Mouse (Mus musculus): ENCODE data around the gene Mrps21. TPM values are rescaled to one million over a fixed set of nuclear protein-coding genes. Genes with fewer than 3 reads are reported as not detected.
A peak's percentile ranks its signal among the peaks of the same experiment; 100 is the strongest.

The Mrps21 gene
- polyA plus RNA-seq, 1 experiment from 2014 or later = 348 TPM

DNA sequence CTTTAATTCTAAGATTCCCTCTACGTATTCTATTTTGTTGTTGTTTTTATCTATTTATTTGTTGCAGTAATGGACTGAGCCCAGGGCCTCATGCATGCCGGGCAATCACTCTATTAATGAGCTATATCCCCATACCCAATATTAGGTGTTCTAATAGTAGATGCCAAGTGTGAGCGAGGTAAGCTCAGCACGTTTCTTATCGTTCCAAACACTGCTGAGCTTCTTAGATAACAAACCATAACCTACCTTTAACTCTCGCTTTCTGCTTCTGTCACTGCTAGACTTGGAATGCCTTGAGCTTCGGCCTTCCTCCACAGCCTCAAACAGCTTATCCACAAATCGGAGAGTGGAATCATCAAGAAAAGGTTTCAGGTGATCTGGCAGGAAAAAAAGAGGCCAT is 20.0 kb downstream of the Mrps21 start:
- no peak overlapping the region for H3K27ac ChIP-seq (ENCODE audit: low read depth, low read length)
- H3K36me3 ChIP-seq (ENCODE audit: control insufficient read depth, insufficient read depth, low read length) = peaks cover 25% of the 10 kb centered on the region
- H3K4me1 ChIP-seq (ENCODE audit: control insufficient read depth, insufficient read depth, low read length) = peaks cover 7% of the 10 kb centered on the region; the same call in 1 of the 2 replicates
- DNase-seq (ENCODE audit: low spot score) = no peak
- 97% methylated on average over 8 of the region's 8 CpGs for WGBS
- no peak for ATAC-seq (ENCODE audit: insufficient read depth, low FRiP score, low TSS enrichment)
- H3K9ac ChIP-seq (ENCODE audit: low read length) = no peak overlapping the region
- H3K9me3 ChIP-seq (ENCODE audit: control insufficient read depth, low read length) = no peaks in the 10 kb centered on the region
- H3K27me3 ChIP-seq (ENCODE audit: control insufficient read depth, insufficient read depth, low read length) = no peaks in the 10 kb centered on the region
- H3K4me2 ChIP-seq (ENCODE audit: low read depth) = no peak overlapping the region
- no peak overlapping the region for H3K4me3 ChIP-seq (ENCODE audit: low read depth, low read length)

DNA sequence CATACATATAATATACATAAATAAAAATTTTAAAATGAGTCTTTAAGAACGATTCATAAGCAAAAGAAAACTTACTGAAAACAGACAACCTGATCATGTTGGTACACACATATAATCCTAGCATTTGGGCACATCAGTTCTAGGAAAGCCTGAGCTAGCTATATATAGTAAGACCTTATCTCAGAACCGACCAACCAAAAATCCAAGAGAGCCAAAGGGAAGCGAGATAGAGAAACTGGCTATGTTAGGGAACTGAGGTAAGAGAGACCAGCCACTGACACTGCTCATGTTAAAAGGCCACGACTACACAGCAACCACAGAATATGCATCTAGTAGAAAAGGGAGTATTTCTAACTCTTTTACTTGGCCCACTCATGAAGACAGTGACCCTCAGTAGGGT is 20.7 kb downstream of the Mrps21 start:
- Histone ChIP-seq H3K27ac (ENCODE audit: low read depth, low read length) (no peak overlapping the region), H3K4me1 (ENCODE audit: control insufficient read depth, insufficient read depth, low read length) (peaks cover 5% of the 10 kb centered on the region; the same call in 1 of the 2 replicates), H3K36me3 (ENCODE audit: control insufficient read depth, insufficient read depth, low read length) (peaks cover 31% of the 10 kb centered on the region), H3K4me3 (ENCODE audit: low read depth, low read length) (no peak overlapping the region), H3K9me3 (ENCODE audit: control insufficient read depth, low read length) (no peaks in the 10 kb centered on the region), H3K9ac (ENCODE audit: low read length) (no peak overlapping the region), H3K27me3 (ENCODE audit: control insufficient read depth, insufficient read depth, low read length) (no peaks in the 10 kb centered on the region), H3K4me2 (ENCODE audit: low read depth) (no peak overlapping the region)
- DNase-seq (ENCODE audit: low spot score) (no peak), ATAC-seq (ENCODE audit: insufficient read depth, low FRiP score, low TSS enrichment) (no peak)
- 88% methylated on average over 4 of the region's 4 CpGs for WGBS

DNA sequence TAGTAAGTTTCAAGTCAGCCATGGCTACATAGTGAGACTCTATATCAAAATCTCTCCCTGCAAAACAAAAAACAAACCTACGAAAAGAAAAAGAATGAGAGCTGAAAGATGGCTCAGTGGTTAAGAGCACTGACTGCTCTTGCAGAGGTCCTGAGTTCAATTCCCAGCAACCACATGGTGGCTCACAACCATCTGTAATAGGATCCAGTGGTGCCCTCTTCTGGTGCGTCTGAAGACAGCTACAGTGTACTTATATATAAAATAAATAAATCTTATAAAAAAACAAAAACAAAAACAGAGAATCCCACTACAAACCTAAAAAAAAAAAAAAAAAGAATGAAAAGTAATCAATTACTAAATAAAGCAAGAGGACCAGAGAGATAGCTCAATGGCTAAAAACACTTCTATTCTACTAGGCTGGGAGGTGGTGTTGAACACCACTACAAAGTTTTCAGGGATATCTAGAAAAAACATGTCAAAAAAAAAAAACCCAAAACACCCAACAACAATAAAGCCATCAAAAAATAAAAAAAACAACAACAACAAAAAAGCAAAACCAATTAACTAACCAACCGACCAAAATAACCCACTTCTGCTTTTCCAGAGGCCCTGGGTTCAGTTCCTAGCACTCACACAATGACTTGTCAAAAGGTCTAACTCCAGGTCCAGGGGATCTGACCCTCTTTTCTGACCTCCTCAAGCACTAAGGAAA is 28.7 kb downstream of the Mrps21 start:
- no peaks in the 10 kb centered on the region for H3K27me3 ChIP-seq (ENCODE audit: control insufficient read depth, insufficient read depth, low read length)
- no peak overlapping the region for H3K9ac ChIP-seq (ENCODE audit: low read length)
- 91% methylated on average over 3 of the region's 3 CpGs for WGBS
- H3K4me2 ChIP-seq (ENCODE audit: low read depth) = no peak overlapping the region
- no peak overlapping the region for H3K27ac ChIP-seq (ENCODE audit: low read depth, low read length)
- peaks cover 30% of the 10 kb centered on the region for H3K36me3 ChIP-seq (ENCODE audit: control insufficient read depth, insufficient read depth, low read length)
- H3K4me1 ChIP-seq (ENCODE audit: control insufficient read depth, insufficient read depth, low read length) = no peaks in the 10 kb centered on the region
- DNase-seq (ENCODE audit: low spot score) = no peak
- no peak for ATAC-seq (ENCODE audit: insufficient read depth, low FRiP score, low TSS enrichment)
- no peaks in the 10 kb centered on the region for H3K9me3 ChIP-seq (ENCODE audit: control insufficient read depth, low read length)
- no peak overlapping the region for H3K4me3 ChIP-seq (ENCODE audit: low read depth, low read length)

DNA sequence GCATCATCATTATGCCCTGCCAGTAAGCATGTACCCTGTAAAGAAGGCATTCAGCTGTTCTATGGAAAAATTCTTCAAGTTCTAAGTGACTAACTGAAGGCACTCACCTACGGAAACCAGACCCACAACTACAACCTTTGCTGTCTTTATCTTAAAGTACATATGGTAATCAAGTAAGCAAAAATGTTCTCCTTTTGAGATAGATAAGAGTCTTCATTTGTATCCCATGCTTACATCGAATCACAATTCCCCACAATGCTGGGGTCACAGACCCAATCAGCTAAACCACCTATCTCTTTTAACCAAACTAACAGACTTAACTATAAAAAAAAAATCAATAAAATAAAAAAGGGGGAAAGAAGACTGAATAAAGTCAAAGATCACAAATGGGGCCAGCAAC is 32.1 kb downstream of the Mrps21 start:
- Histone ChIP-seq H3K36me3 (ENCODE audit: control insufficient read depth, insufficient read depth, low read length) (peaks cover 14% of the 10 kb centered on the region), H3K4me3 (ENCODE audit: low read depth, low read length) (no peak overlapping the region), H3K9ac (ENCODE audit: low read length) (no peak overlapping the region), H3K9me3 (ENCODE audit: control insufficient read depth, low read length) (no peaks in the 10 kb centered on the region), H3K27ac (ENCODE audit: low read depth, low read length) (no peak overlapping the region), H3K4me1 (ENCODE audit: control insufficient read depth, insufficient read depth, low read length) (no peaks in the 10 kb centered on the region), H3K27me3 (ENCODE audit: control insufficient read depth, insufficient read depth, low read length) (no peaks in the 10 kb centered on the region), H3K4me2 (ENCODE audit: low read depth) (no peak overlapping the region)
- DNase-seq (ENCODE audit: low spot score) (no peak), ATAC-seq (ENCODE audit: insufficient read depth, low FRiP score, low TSS enrichment) (no peak)
- 94% methylated on average over 2 of the region's 2 CpGs for WGBS

DNA sequence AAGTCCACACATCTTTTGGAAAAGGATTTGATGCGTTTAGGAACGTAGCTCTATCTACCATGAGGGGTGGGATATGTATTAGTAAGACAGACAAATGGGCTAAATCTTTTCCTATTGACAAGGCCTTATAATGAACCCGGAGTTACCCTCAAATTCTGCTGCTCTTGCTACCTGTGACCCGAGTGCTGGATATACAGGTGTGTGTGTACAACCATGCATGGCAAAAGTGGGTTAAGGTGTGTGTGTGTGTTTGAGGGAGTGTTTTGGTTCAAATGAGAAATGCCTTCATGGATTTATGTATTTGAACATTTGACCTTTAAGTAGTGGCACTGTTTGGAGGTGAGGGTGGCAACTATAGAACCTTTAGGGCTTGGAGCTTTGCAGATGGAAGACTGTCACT is 42.3 kb downstream of the Mrps21 start:
- DNase-seq (ENCODE audit: low spot score) (no peak), ATAC-seq (ENCODE audit: insufficient read depth, low FRiP score, low TSS enrichment) (no peak)
- Histone ChIP-seq H3K9ac (ENCODE audit: low read length) (no peak overlapping the region), H3K27me3 (ENCODE audit: control insufficient read depth, insufficient read depth, low read length) (no peaks in the 10 kb centered on the region), H3K9me3 (ENCODE audit: control insufficient read depth, low read length) (no peaks in the 10 kb centered on the region), H3K4me3 (ENCODE audit: low read depth, low read length) (no peak overlapping the region), H3K4me2 (ENCODE audit: low read depth) (no peak overlapping the region), H3K4me1 (ENCODE audit: control insufficient read depth, insufficient read depth, low read length) (no peaks in the 10 kb centered on the region), H3K27ac (ENCODE audit: low read depth, low read length) (no peak overlapping the region), H3K36me3 (ENCODE audit: control insufficient read depth, insufficient read depth, low read length) (peaks cover 22% of the 10 kb centered on the region)
- 92% methylated on average over 4 of the region's 4 CpGs for WGBS

DNA sequence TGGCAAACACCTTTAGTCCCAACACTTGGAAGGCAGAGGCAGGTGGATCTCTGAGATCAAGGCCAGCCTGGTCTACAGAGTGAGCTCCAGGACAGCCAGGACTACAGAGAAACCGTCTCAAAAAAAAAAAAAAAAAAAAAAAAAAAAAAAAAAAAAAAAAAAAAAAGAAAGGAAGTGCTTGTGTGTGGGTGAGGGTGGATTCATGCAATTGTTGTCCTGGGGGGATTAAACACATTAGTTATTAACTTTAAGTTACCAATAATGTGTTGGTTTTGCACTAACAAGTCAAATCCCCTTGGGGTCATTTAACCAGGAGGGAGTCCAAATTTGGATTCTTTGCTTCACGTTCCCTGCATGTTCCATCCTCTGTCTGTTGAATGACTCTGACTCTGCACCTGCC is 45.0 kb downstream of the Mrps21 start:
- no peaks in the 10 kb centered on the region for H3K4me1 ChIP-seq (ENCODE audit: control insufficient read depth, insufficient read depth, low read length)
- 74% methylated on average over 2 of the region's 2 CpGs for WGBS

DNA sequence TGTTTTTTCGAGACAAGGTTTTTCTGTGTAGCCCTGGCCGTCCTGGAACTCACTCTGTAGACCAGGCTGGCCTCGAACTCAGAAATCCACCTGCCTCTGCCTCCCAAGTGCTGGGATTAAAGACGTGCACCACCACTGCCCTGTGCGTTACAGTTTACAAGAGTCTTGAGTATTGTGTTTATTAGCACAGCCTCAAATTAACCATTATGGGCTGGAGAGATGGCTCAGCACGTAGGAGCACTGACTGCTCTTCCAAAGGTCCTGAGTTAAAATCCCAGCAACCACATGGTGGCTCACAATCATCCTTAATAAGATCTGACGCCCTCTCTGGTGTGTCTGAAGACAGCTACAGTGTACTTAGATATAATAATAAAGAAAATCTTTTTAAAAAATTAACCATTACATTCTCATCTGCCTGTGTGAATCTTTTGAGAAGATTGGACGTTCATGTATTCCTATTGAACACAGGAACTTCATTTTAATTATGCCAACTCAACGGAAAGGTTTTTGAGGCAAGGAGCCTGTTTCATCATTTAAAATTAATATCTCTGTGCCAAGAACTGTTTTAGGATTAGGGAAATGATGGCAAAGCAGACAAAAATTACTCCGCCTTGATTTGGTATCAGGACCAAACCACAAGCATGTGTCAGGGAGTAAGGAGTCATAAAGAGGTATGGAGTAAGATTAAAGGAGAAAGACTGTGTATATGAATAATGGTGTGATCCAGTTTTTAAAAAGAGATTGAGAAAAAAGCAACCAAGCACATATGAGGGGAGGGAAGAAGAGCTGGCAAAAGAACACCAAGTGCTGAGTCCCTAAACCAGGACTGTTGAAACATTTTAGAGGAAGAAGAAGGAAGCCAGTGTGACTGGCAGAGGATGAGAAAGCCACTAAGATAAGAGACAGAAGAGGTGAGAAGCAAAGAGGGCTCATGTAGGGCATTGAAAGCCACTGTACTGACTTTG is 51.0 kb downstream of the Mrps21 start:
- ATAC-seq (ENCODE audit: insufficient read depth, low FRiP score, low TSS enrichment) (no peak; the same call in 1 of the 2 replicates), DNase-seq (ENCODE audit: low spot score) (no peak)
- 48% methylated on average over 10 of the region's 10 CpGs for WGBS
- Histone ChIP-seq H3K4me3 (ENCODE audit: low read depth, low read length) (peak overlapping the region; percentile 66), H3K36me3 (ENCODE audit: control insufficient read depth, insufficient read depth, low read length) (no peaks in the 10 kb centered on the region), H3K27me3 (ENCODE audit: control insufficient read depth, insufficient read depth, low read length) (no peaks in the 10 kb centered on the region), H3K4me1 (ENCODE audit: control insufficient read depth, insufficient read depth, low read length) (peaks cover 8% of the 10 kb centered on the region; the same call in 1 of the 2 replicates), H3K9ac (ENCODE audit: low read length) (peak overlapping the region; percentile 75), H3K9me3 (ENCODE audit: control insufficient read depth, low read length) (no peaks in the 10 kb centered on the region), H3K27ac (ENCODE audit: low read depth, low read length) (peak overlapping the region; percentile 98; the same call in 1 of the 2 replicates), H3K4me2 (ENCODE audit: low read depth) (peak overlapping the region; percentile 50)

More for the DNA sequence above, 45.0 kb downstream of the Mrps21 start:
- Histone ChIP-seq H3K27ac (ENCODE audit: low read depth, low read length) (no peak overlapping the region), H3K4me3 (ENCODE audit: low read depth, low read length) (no peak overlapping the region), H3K4me2 (ENCODE audit: low read depth) (no peak overlapping the region), H3K27me3 (ENCODE audit: control insufficient read depth, insufficient read depth, low read length) (no peaks in the 10 kb centered on the region), H3K9ac (ENCODE audit: low read length) (no peak overlapping the region), H3K9me3 (ENCODE audit: control insufficient read depth, low read length) (no peaks in the 10 kb centered on the region), H3K36me3 (ENCODE audit: control insufficient read depth, insufficient read depth, low read length) (peaks cover 14% of the 10 kb centered on the region)
- no peak for ATAC-seq (ENCODE audit: insufficient read depth, low FRiP score, low TSS enrichment)
- no peak for DNase-seq (ENCODE audit: low spot score)

DNA sequence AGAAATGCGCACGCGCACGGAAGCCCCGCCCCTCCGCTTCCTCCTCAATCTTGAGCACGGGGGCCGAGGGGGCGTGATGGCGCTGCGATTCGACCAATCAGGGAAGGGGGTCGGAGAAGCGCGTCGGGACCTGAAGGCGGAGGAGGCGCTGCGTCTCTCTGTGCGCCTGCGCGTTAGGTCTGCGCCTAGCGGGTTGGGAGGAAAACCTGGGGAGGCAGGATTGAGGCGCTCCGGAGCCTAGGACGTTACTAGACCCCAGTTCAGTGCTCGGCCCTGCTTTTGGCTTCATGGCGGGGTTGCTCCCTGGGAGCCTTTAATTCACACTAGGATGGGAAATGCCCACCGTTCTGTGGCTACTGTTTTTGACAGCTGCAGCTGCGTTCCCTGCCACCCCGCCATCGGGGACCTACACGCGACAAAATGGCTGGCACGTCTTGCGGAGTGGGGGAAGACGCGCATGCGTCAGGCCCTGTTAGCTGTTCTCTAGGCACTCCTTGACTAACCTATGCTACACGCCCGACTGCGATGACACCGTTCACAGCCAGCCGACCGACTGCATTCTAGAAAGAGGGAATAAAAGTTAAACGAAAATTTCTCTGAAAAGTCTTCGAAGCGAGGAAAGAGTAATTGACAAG is 51.9 kb downstream of the Mrps21 start:
- peak overlapping the region; percentile 98 for H3K27ac ChIP-seq (ENCODE audit: low read depth, low read length)
- H3K4me1 ChIP-seq (ENCODE audit: control insufficient read depth, insufficient read depth, low read length) = peaks cover 8% of the 10 kb centered on the region; the same call in 1 of the 2 replicates
- H3K36me3 ChIP-seq (ENCODE audit: control insufficient read depth, insufficient read depth, low read length) = no peaks in the 10 kb centered on the region
- peak overlapping the region; percentile 50 for H3K4me2 ChIP-seq (ENCODE audit: low read depth)
- H3K4me3 ChIP-seq (ENCODE audit: low read depth, low read length) = peak overlapping the region; percentile 66
- ATAC-seq (ENCODE audit: insufficient read depth, low FRiP score, low TSS enrichment) (peak; percentile 89), DNase-seq (ENCODE audit: low spot score) (peak; percentile 100)
- under 1% methylated on average over 49 of the region's 49 CpGs for WGBS
- no peaks in the 10 kb centered on the region for H3K9me3 ChIP-seq (ENCODE audit: control insufficient read depth, low read length)
- no peaks in the 10 kb centered on the region for H3K27me3 ChIP-seq (ENCODE audit: control insufficient read depth, insufficient read depth, low read length)
- peak overlapping the region; percentile 75 for H3K9ac ChIP-seq (ENCODE audit: low read length)

All from neural tube, embryonic 11.5 days (tissue).